Mouse (Mus musculus): ENCODE data around the gene Olfr1378. TPM values are rescaled to one million over a fixed set of nuclear protein-coding genes. Genes with fewer than 3 reads are reported as not detected.

The Olfr1378 gene
- not detected for total RNA-seq (2021)

- DNase-seq (ENCODE audit: extremely low spot score in 1 of 2, low spot score in 1 of 2), result no peak
Observed at GRCm38 (mm10) chr11:50966230-50966629, at the start of gene Olfr1378. Gene Olfr1378, plus strand, starts transcription at chr11:50966530.

- DNase-seq (ENCODE audit: extremely low spot score in 1 of 2, low spot score in 1 of 2), result no peak
Observed at GRCm38 (mm10) chr11:50930469-50931014, 35.8 kb upstream of the Olfr1378 start.

- peak in 1 of 2 experiments; percentile 15 for DNase-seq (ENCODE audit: extremely low spot score in 1 of 2, low spot score in 1 of 2)
Observed at GRCm38 (mm10) chr11:50931021-50931420, 35.3 kb upstream of the Olfr1378 start.

- DNase-seq (ENCODE audit: extremely low spot score in 1 of 2, low spot score in 1 of 2), result peak; percentile 62 to 74
Observed at GRCm38 (mm10) chr11:50931451-50931866, 34.9 kb upstream of the Olfr1378 start, which contains the start of gene Zfp354b. Gene Zfp354b, minus strand, starts transcription at chr11:50931633.

- no peak for DNase-seq (ENCODE audit: extremely low spot score in 1 of 2, low spot score in 1 of 2)
Observed at GRCm38 (mm10) chr11:50932040-50932439, 34.3 kb upstream of the Olfr1378 start.

GRCm38 (mm10) chr11:50938435-50938834 lies 27.9 kb upstream of the Olfr1378 start:
- no peak for DNase-seq (ENCODE audit: extremely low spot score in 1 of 2, low spot score in 1 of 2)

- no peak for DNase-seq (ENCODE audit: extremely low spot score in 1 of 2, low spot score in 1 of 2)
Observed at GRCm38 (mm10) chr11:50939621-50940366, 26.5 kb upstream of the Olfr1378 start.

- DNase-seq (ENCODE audit: extremely low spot score in 1 of 2, low spot score in 1 of 2), result no peak
Observed at GRCm38 (mm10) chr11:50942386-50942785, 23.9 kb upstream of the Olfr1378 start.

- DNase-seq (ENCODE audit: extremely low spot score in 1 of 2, low spot score in 1 of 2), result no peak
Observed at GRCm38 (mm10) chr11:50943506-50943905, 22.8 kb upstream of the Olfr1378 start, which contains the start of gene 4933414I15Rik. Gene 4933414I15Rik, minus strand, starts transcription at chr11:50943765.

- no peak for DNase-seq (ENCODE audit: extremely low spot score in 1 of 2, low spot score in 1 of 2)
Observed at GRCm38 (mm10) chr11:50952290-50952689, 14.0 kb upstream of the Olfr1378 start.

GRCm38 (mm10) chr11:50953665-50954064 lies 12.7 kb upstream of the Olfr1378 start, which contains the start of gene Prop1:
Gene Prop1, minus strand, starts transcription at chr11:50953765.
- no peak for DNase-seq (ENCODE audit: extremely low spot score in 1 of 2, low spot score in 1 of 2)

- DNase-seq (ENCODE audit: extremely low spot score in 1 of 2, low spot score in 1 of 2), result no peak
Observed at GRCm38 (mm10) chr11:50964886-50965285, 1.4 kb upstream of the Olfr1378 start.

- DNase-seq (ENCODE audit: extremely low spot score in 1 of 2, low spot score in 1 of 2), result no peak
Observed at GRCm38 (mm10) chr11:50977216-50977615, 10.9 kb downstream of the Olfr1378 start.

- DNase-seq (ENCODE audit: extremely low spot score in 1 of 2, low spot score in 1 of 2), result no peak
Observed at GRCm38 (mm10) chr11:50981667-50982066, 15.3 kb downstream of the Olfr1378 start, which contains the start of gene Olfr1377. Gene Olfr1377, plus strand, starts transcription at chr11:50981967.

- no peak for DNase-seq (ENCODE audit: extremely low spot score in 1 of 2, low spot score in 1 of 2)
Observed at GRCm38 (mm10) chr11:51003296-51003695, 37.0 kb downstream of the Olfr1378 start, which contains the start of gene Olfr51. Gene Olfr51, plus strand, starts transcription at chr11:51003596.

GRCm38 (mm10) chr11:51011821-51012220 lies 45.5 kb downstream of the Olfr1378 start:
- no peak for DNase-seq (ENCODE audit: extremely low spot score in 1 of 2, low spot score in 1 of 2)

GRCm38 (mm10) chr11:51013936-51014335 lies 47.6 kb downstream of the Olfr1378 start, which contains the start of gene Olfr54:
Gene Olfr54, plus strand, starts transcription at chr11:51014236.
- DNase-seq (ENCODE audit: extremely low spot score in 1 of 2, low spot score in 1 of 2), result no peak

GRCm38 (mm10) chr11:51016341-51016740 lies 50.0 kb downstream of the Olfr1378 start:
- no peak for DNase-seq (ENCODE audit: extremely low spot score in 1 of 2, low spot score in 1 of 2)
